Mouse (Mus musculus) 416B (cell line): ENCODE measurements around the gene Slc11a1.
"Not testable (repeated sequence)": the region's sequence is repeated elsewhere in the genome, so short reads cannot be mapped to it uniquely, and the experiment has no call there.

Experiments used
- DNase-seq: peaks from one replicate; pipeline ENCODE4 v3.0.0; 2011; ENCODE audit warnings: low read depth

The Slc11a1 gene

GRCm38 (mm10) chr1:74387386-74387988, 12.5 kb downstream of the Slc11a1 start:
- no peak for DNase-seq

- no peak for DNase-seq
These were observed 13.5 kb downstream of the Slc11a1 start for GRCm38 (mm10) chr1:74388398-74388920.

- peak; percentile 83 for DNase-seq
These were observed 14.9 kb downstream of the Slc11a1 start for GRCm38 (mm10) chr1:74389831-74390286.

- DNase-seq, result peak; percentile 91
These were observed 15.4 kb downstream of the Slc11a1 start for GRCm38 (mm10) chr1:74390287-74390906.

GRCm38 (mm10) chr1:74390924-74391748, 16.1 kb downstream of the Slc11a1 start, which contains the start of gene Ctdsp1:
Gene Ctdsp1, plus strand, starts transcription at chr1:74391509.
- peak; percentile 96 for DNase-seq

GRCm38 (mm10) chr1:74391844-74392441, 16.9 kb downstream of the Slc11a1 start:
- DNase-seq, result peak; percentile 72

GRCm38 (mm10) chr1:74392446-74392994, 17.5 kb downstream of the Slc11a1 start:
- DNase-seq, result no peak

- no peak for DNase-seq
These were observed 18.0 kb downstream of the Slc11a1 start for GRCm38 (mm10) chr1:74393010-74393409.

- DNase-seq, result no peak
These were observed 18.7 kb downstream of the Slc11a1 start for GRCm38 (mm10) chr1:74393697-74394096.

GRCm38 (mm10) chr1:74394311-74394710, 19.3 kb downstream of the Slc11a1 start:
- DNase-seq, result no peak

- DNase-seq, result no peak
These were observed 19.9 kb downstream of the Slc11a1 start for GRCm38 (mm10) chr1:74394858-74395257.

GRCm38 (mm10) chr1:74395290-74395689, 20.3 kb downstream of the Slc11a1 start:
- no peak for DNase-seq

GRCm38 (mm10) chr1:74396456-74397222, 21.6 kb downstream of the Slc11a1 start:
- DNase-seq, result not testable (repeated sequence)

- peak; percentile 98 for DNase-seq
These were observed 22.4 kb downstream of the Slc11a1 start for GRCm38 (mm10) chr1:74397268-74397918.

GRCm38 (mm10) chr1:74397919-74398451, 23.0 kb downstream of the Slc11a1 start:
- peak; percentile 86 for DNase-seq

GRCm38 (mm10) chr1:74400531-74400930, 25.5 kb downstream of the Slc11a1 start:
- no peak for DNase-seq

GRCm38 (mm10) chr1:74401015-74401702, 26.2 kb downstream of the Slc11a1 start:
- no peak for DNase-seq

- DNase-seq, result no peak
These were observed 29.2 kb downstream of the Slc11a1 start for GRCm38 (mm10) chr1:74404206-74404605.
